Mouse (Mus musculus): Measurements from ENCODE around the gene Cyfip2. TPM values are rescaled to one million over a fixed set of nuclear protein-coding genes. Genes with fewer than 3 reads are reported as not detected.
"Not testable (repeated sequence)": the region's sequence is repeated elsewhere in the genome, so short reads cannot be mapped to it uniquely, and the experiment has no call there.

Gene Cyfip2
- total RNA-seq, 2 experiments from 2014 or later, result 2.1 to 2.3 TPM

DNA sequence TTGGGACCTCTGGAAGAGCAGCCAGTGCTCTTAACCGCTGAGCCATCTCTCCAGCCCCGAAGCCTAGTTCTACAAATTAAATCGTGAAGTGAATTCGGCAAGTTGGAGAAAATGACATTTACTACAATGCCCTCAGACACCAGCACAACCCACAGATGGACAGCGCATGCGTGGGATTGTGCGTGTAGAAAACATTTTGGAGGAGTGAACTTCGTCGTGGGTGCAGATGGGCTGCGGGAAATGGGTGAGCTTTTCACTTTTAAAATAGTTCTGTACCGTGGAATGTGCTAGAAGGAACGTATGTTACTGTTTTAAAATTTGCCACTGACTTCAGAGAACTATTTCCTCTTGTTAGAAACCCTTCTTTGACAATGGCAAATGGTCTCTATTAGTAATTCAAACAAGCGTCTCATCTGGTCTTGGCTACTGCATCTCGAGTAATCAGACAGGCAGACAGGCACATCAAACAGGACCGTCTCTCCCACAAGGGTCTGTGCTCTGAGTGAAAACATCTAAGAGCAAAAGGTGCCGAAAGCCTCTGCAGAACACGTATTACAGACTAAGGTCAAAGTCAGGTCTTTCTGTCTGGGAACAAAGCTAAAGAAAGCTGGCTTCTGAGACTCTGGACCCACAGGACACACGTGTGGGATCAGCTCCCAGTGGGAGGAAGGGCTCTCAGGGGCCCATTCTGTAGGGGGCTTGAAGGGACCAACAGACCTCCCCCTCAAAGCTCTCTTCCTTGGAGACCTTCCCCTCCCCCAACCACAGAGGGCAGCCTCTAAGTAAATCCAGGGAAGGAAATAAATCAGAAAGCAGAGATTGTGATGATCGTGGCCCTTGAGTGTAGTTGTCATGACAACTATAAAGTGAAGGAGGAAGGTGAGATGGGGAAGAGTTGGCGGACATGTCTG is 110.8 kb downstream of the Cyfip2 start:
- DNase-seq (ENCODE audit: low spot score in 2 of 2), result no peak

DNA sequence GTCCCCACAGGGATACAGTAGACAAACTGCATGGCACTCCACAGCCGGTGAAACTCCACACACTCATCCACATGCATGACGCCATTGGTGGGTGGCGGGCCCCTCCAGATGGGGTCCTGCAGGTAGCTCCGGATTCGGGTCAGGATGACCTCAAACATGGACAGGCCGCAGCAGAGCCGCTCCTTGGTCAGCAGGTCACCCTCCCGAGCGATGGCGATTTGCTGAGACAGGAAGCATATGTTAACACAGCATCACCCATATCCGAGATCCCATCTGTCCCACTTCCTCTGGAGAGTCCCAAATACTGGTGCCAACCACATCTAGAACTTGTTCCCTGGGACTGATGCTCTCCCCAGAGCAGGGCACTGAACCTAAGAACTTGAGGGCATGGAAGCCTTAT is 112.0 kb downstream of the Cyfip2 start:
- no peak for DNase-seq (ENCODE audit: low spot score in 2 of 2)

DNA sequence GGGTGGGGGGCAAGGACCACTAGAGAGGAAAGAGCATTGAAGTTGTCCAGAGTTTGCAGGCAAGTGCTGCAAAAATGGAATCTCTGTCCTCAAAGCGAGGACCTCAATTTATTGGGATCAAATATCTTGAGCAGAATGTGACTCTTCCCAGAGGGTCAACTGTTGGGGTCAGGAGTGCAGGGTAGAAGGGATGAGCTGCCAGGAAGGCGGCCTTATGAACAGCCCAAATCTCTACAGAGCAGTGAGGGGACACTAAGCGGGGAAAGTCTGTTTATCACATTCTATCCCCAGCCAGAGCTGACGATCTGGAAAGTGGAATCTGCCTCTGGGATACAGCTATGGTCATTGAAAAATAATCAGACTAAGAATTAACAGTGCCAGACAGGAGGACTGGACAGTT is 118.5 kb downstream of the Cyfip2 start:
- no peak for DNase-seq (ENCODE audit: low spot score in 2 of 2)

DNA sequence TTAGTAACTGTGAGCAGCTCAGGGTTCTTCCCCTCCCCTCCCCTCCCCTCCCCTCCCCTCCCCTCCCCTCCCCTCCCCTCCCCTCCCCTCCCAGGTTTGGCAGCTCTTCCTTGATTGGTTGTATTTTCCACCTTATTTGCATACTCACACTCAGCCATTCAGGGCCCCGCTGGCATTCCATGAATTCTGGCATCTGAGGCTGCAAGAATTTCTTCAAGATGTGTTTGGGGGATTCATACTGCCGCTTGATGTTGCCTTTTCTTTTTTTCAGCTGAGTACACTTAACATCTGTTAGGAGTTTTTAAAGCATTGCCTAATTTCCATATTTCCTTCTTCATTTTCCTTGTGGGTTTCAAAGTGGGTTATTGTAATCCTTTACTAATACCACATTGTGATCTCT is 124.4 kb downstream of the Cyfip2 start:
- no peak for DNase-seq (ENCODE audit: low spot score in 2 of 2)

DNA sequence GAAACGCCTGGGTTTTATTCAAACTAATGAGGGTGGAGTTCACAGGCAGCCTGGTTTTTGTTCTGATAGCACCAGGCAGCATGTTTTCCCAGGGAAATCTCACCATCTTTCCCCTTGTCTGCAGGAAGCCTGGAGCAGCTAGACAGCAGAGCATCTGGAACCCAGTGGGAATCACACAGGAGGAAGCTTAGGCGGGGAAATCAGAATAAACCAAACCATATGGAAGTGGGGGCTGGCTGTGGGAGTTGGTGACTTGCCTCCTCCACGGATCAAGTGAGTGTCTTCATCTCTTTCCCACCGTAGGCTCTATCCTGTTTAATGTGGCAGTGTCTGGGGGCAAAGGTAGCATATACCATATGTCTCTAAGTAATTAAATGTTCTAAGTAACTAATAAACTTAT is 127.2 kb downstream of the Cyfip2 start:
- no peak for DNase-seq (ENCODE audit: low spot score in 2 of 2)

DNA sequence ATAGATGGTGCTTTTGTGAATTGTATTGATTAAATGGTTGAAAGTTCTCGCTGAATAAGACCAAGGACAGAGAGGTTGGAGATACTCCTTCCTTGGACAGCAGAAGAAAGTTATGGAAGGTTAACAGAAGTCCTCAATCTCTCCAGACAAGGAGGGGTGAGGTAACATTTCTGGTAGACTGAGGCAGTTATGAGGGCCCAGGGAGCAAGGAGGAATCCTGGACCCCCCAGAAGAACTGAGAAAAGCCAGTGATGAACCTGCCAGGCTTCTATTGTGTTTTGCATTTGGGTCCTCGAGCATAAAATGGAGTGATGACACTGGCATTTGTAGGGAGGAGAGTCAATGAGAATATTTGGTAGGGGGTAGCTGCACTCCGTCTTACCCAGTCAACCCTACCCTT is 127.7 kb downstream of the Cyfip2 start:
- no peak for DNase-seq (ENCODE audit: low spot score in 2 of 2)

DNA sequence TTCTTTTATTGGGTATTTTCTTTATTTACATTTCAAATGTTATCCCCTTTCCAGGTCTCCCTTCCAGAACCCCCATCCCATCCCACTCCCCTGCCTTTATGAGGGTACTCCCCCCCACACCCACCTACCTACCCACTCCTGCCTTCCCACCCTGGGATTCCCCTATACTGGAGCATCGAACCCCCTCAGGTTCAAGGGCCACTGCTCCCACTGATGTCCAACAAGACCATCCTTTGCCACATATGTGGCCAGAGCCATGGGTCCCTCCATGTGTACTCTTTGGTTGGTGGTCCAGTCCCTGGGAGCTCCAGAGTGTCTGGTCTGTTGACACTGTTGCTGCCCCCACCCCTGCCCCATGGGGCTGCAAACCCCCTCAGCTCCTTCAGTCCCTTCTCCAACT is 130.6 kb downstream of the Cyfip2 start:
- not testable (repeated sequence) for DNase-seq (ENCODE audit: low spot score in 2 of 2)

DNA sequence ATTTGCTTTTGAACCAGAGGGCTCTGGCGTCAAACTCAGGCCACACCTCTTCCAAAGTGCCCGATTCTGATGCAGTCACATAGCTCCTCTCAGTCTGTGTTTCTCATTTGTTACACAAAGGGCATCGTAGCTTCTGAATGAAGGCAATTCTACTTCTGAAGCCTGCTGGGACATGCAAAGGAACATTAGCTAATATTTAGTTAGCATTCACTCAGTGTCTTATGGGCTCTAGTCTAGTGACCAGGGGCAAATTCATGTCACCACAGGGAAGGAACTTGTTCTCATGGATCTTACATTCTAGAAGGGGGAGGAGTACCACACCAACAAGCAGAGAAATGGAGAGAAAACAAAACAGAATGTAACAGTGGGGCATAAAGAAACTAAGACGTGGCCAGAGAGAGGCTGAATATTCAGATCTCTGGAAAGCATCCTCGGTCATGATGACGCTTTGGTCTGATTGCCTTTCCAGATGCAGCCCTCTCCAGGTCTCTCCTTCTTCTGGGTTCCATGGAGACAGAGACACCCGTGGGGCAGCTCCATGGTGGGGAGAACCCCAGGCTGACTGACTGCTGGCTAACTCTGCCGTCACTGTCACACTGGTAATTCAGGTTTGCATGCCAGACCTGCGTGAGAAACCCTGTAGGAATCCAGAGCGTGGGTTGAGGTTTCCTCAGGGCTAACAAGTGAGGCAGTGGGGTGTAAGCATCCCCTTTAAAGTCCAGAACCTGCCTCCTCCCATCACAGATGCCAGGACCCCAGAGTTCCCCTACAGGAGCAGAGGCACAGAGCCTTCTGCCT is 135.2 kb downstream of the Cyfip2 start:
- no peak for DNase-seq (ENCODE audit: low spot score in 2 of 2)

DNA sequence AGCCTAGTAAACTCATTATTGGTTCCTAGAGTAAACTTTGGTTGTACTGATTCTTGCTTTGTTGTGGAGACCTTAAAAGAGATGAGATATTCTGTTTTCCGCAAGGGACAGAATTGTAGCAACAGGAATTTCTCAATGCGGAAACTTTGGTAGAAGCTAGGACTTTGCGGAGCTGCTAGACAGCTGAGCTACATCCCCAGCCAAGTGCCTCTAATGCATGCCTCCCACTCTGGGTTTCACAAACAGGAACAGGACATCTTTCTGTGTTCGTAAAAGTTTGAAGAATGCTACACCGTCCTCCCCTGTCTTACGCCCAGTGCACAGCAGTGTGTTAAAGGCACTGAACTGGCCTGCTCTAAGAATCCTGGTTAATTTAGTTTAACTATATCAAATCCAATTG is 136.5 kb downstream of the Cyfip2 start:
- no peak for DNase-seq (ENCODE audit: low spot score in 2 of 2)

DNA sequence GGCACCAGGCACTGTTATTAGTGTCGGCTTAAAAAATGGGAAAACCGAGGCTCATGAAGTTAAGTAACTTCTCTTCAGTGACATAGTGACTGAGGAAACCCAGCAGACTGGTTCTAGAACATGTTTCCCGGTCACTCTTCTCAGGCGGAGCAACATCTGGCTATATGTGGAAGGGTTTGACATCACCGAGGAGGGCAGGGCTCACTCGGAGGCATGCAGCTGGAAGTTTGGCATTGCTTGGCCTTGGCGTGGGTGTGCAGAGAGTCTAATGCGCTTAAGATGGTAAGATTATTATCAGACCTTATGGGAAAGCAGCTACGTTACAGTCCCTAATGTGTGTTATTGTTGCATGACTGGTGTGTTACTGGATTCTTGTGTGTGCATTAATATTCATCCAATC is 140.5 kb downstream of the Cyfip2 start:
- DNase-seq (ENCODE audit: low spot score in 2 of 2), result no peak

DNA sequence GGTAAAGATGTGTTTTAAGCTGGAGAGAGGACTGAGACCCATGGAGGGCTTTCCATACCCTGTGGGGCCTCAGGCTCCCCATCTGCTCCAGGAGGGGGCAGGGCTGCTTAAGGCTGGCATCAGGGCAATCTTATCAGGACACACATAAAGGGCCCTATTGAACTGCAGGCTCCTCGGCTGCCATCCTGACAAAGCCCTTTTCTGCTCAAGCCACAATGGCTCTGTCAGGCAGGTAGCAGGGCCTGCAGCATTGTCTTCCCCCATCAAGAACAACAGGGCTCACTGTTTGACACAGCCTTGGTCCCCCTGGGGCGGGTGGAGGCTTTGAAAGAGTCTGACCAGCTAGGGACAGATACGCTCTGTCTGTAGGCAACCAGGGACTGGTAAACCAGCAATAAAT is 142.8 kb downstream of the Cyfip2 start:
- no peak for DNase-seq (ENCODE audit: low spot score in 2 of 2)

DNA sequence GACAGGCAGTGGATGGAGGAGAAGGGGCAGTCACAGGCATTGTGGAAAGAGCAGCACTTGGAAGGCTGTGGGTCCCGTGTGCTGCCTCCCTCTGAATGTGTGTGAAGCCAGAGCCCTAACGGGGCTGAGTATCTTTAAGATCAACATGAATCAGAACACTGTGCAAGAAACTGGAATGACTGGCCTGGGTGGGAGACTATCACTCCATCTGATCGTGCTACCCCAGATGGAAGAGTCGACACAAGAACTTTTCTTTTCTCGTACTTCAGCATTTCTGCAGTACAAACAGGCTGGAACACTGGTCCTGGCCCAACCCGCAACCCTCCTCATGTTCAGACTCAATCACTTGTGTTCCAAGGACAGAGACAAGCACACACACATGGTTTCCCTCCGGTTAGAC is 144.2 kb downstream of the Cyfip2 start:
- DNase-seq (ENCODE audit: low spot score in 2 of 2), result no peak

DNA sequence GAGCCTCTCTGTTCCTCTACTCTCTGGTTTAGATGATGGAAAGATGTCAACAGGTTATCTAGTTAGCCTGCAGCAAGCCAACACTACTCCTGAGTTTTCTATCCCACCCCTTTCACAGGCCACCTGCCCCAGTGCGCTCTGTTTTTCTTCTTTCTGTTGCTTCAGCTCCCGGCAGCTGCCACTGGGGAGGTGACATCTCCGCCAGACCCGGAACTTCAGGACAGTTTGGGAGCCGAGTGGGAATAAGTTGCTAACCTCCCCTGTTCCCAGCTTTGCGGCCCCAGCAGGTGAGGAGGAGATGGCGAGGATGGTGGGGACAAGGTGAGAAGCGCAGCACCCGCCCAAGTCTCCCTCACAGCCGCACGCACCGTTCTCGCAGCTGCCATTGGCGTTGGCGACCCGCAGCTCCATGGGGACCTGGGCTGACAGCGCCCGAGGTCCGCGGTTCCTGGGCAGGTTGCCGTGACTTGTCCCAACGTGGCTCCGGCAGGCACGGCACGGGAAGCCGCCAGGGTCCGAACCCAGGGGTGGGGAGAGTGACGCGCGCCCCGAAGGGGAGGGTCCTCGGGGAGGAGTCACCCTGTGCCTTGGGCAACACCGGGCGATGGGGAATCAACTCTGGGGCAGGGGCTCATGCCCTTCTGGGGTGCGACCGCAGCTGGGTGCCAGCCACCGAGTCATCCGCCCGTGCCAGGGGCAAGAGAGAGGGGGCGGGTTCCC is 146.6 kb downstream of the Cyfip2 start, which contains the start of gene Nipal4:
Gene Nipal4, minus strand, starts transcription at position 643 of the 720 bp plus-strand sequence.
- peak; percentile 17 to 26 for DNase-seq (ENCODE audit: low spot score in 2 of 2)

DNA sequence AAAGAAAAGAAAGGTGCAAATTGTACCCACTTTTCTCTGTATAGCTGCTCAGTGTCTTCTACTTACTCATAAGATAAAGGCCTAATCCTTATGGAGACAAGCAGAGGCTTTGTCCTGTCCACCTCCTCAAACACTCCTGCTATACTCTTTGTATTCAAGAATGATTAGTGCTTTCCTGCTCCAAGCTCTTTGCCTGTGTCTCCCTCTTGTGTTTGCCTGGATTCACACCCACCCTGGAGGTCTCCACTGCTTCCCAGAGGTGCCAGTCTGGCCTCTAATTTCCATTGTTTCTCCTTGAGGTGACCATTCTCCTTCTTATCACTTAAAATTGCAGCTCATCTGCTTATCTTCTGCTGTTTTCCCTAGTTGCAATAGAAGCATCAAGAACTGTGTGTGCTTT is 155.2 kb downstream of the Cyfip2 start:
- DNase-seq (ENCODE audit: low spot score in 2 of 2), result no peak

DNA sequence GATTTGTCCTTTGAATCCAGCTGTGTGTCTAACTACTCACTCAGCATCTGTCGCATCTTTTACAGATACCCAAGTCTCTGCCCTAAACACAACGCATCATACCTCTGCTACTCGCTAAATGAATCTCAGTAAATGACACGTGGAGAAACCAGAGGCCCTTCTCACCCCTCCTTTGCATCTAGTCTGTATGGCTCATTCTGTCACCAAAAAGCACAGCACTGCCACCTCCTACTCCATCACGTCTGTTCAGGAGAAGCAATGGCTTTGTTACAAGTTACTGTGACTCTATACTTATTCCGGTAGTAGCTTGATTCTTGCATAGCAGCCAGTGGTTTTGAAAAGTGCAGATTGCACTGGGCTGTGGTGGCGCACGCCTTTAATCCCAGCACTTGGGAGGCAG is 155.7 kb downstream of the Cyfip2 start:
- no peak for DNase-seq (ENCODE audit: low spot score in 2 of 2)

DNA sequence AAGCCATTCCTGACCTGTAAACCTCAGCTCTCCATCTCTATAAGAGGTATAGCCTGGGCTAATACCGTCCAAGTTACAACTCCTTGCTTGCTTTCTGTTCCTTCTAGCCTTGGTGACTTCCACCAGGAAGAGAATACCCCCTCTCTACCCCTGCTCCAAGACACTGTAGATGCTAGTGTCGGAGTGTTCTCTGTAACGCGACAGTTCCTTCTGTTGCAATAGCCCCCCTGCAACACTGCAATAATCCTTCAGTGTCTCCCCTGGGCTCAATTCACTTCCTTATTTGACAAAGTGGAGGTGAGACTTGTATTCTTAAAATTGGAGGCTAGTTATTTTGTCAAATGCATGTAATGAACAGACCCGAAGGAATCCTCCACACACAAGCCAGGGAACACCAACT is 166.0 kb downstream of the Cyfip2 start:
- DNase-seq (ENCODE audit: low spot score in 2 of 2), result no peak

DNA sequence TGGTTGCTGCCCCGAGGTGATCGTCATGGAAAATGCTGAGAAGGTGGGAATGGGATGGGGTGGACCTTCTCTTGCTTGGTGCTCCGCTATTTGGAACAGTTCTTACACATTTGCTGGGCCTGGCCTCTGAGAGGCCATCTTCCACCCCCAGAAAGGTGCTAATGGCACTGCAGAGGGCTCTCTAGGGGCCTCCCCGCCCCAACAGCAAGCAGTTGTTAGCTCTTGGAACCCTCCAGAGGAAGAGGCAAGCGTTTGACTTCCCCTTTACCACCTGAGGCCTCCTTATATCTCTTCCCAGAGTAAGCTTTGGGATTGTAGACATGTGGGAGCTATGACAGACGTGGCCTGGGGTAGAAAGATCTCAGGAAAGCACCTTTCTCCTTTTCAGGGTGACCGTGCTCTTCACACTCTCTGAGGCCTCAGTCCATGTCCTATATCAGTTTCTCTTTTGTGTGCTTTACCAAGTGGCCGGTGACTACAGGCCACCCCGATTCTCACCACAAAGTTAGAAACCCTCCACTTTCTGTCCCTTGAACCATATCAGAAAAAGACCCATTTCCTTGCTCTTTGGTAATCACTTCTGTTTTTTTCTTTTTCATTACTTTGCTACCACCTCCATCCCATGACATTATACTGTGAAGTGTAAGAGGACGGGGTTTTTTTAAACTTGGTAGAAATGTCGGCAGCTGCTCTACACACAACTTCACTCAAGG is 167.3 kb downstream of the Cyfip2 start:
- no peak for DNase-seq (ENCODE audit: low spot score in 2 of 2)
